ENCODE assay signal across 8 mouse cellular contexts in the genomic region with DNA sequence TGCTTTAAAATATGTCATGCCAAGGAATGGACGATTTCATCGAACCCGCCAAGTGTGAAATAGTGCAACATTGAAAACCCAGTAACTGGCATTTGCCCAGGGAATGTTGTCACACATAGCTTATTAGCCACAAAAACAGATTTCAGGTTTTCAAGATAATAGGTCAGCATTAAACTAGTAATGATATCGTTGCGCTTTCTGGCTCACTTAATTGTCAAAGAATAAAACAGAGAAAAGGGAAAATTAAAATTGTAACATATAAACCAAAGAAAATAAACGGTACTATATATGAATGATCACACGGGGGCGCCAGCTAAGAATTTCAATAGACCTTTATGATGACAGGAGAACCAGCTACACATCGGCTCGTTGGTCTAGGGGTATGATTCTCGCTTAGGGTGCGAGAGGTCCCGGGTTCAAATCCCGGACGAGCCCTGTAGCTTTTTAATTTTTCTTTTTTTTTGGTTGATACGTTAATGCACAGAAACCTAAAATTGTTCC. TPM values are rescaled to one million over a fixed set of nuclear protein-coding genes. Genes with fewer than 3 reads are reported as not detected.
DNase-seq lines count a peak whose midpoint lies in the region; ATAC-seq and TF ChIP-seq lines count a peak whose summit lies in the region.

No protein-coding gene starts in this region.

- TF ChIP-seq CTCF in heart, postnatal 0 days (IDR thresholded peaks at IDR 0.05; ENCODE audit: low read depth) = peak; percentile 62

- H3K36me3 ChIP-seq in forebrain, embryonic 10.5 days (replicated peaks) = no peaks in the 10 kb centered on the region
- no peaks in the 10 kb centered on the region for H3K36me3 ChIP-seq in heart, postnatal 0 days (replicated peaks; ENCODE audit: control insufficient read depth, insufficient read depth, low read length)
- H3K36me3 ChIP-seq in liver, embryonic 15.5 days (replicated peaks) = no peaks in the 10 kb centered on the region
- H3K36me3 ChIP-seq in neural tube, embryonic 11.5 days (ENCODE audit: control insufficient read depth, insufficient read depth, low read length) = no peaks in the 10 kb centered on the region
- no peaks in the 10 kb centered on the region for H3K36me3 ChIP-seq in stomach, embryonic 16.5 days (ENCODE audit: control insufficient read depth, insufficient read depth, low read length)

- peaks cover 6% of the 10 kb centered on the region for H3K4me1 ChIP-seq in forebrain, embryonic 10.5 days
- no peaks in the 10 kb centered on the region for H3K4me1 ChIP-seq in heart, postnatal 0 days (ENCODE audit: control insufficient read depth, insufficient read depth)
- peaks cover 33% of the 10 kb centered on the region for H3K4me1 ChIP-seq in liver, embryonic 15.5 days (replicated peaks)
- H3K4me1 ChIP-seq in neural tube, embryonic 11.5 days (ENCODE audit: control insufficient read depth, insufficient read depth, low read length) = no peaks in the 10 kb centered on the region
- H3K4me1 ChIP-seq in stomach, embryonic 16.5 days (ENCODE audit: control insufficient read depth, insufficient read depth, low read length) = peaks cover 3% of the 10 kb centered on the region; the same call in 1 of the 2 replicates

- peak; percentile 69 for ATAC-seq in CD4-positive, CD25-positive, alpha-beta regulatory T cell, adult 4 months
- peak; percentile 62 for ATAC-seq in heart, postnatal 0 days (ENCODE audit: insufficient read depth, low read depth)
- peak; percentile 65 for ATAC-seq in liver, embryonic 15.5 days (ENCODE audit: insufficient read depth)
- ATAC-seq in neural tube, embryonic 11.5 days (ENCODE audit: insufficient read depth, low FRiP score, low TSS enrichment) = peak; percentile 52; the same call in 1 of the 2 replicates
- peak; percentile 65 for ATAC-seq in stomach, embryonic 16.5 days (ENCODE audit: insufficient read depth, low FRiP score)

- peak; percentile 74 for DNase-seq in c-Kit-negative CD71-positive TER-119-positive erythroid progenitor cells, embryonic 14.5 days (ENCODE audit: low read depth, low spot score)
- DNase-seq in forebrain, embryonic 10.5 days (ENCODE audit: extremely low spot score, low spot score) = peak; percentile 77
- DNase-seq in heart, postnatal 0 days (ENCODE audit: low spot score) = peak; percentile 71
- peak; percentile 79 to 81 for DNase-seq in kidney, postnatal 36 days
- peak; percentile 72 for DNase-seq in neural tube, embryonic 11.5 days (ENCODE audit: low spot score)

- no peaks in the 10 kb centered on the region for H3K9me3 ChIP-seq in forebrain, embryonic 10.5 days
- H3K9me3 ChIP-seq in heart, postnatal 0 days (replicated peaks; ENCODE audit: control insufficient read depth, low read length) = no peaks in the 10 kb centered on the region
- no peaks in the 10 kb centered on the region for H3K9me3 ChIP-seq in liver, embryonic 15.5 days (replicated peaks)
- no peaks in the 10 kb centered on the region for H3K9me3 ChIP-seq in neural tube, embryonic 11.5 days (ENCODE audit: control insufficient read depth, low read length)
- H3K9me3 ChIP-seq in stomach, embryonic 16.5 days (replicated peaks; ENCODE audit: control insufficient read depth, low read length) = no peaks in the 10 kb centered on the region

- 7% methylated on average over 16 of the region's 16 CpGs for WGBS in forebrain, embryonic 10.5 days
- 7% methylated on average over 16 of the region's 16 CpGs for WGBS in heart, postnatal 0 days
- 5% methylated on average over 16 of the region's 16 CpGs for WGBS in liver, embryonic 15.5 days (ENCODE audit: insufficient replicate concordance)
- WGBS in neural tube, embryonic 11.5 days = 6% methylated on average over 16 of the region's 16 CpGs
- 8% methylated on average over 16 of the region's 16 CpGs for WGBS in stomach, embryonic 16.5 days

- H3K9ac ChIP-seq in heart, postnatal 0 days (replicated peaks; ENCODE audit: low read depth, low read length) = peak overlapping the region; percentile 63
- peak overlapping the region; percentile 79; the same call in 1 of the 2 replicates for H3K9ac ChIP-seq in liver, embryonic 15.5 days
- peak overlapping the region; percentile 54 for H3K9ac ChIP-seq in neural tube, embryonic 11.5 days (ENCODE audit: low read length)
- peak overlapping the region; percentile 75; the same call in 1 of the 2 replicates for H3K9ac ChIP-seq in stomach, embryonic 16.5 days (ENCODE audit: low read length)

- peak overlapping the region; percentile 99 for H3K27ac ChIP-seq in forebrain, embryonic 10.5 days
- H3K27ac ChIP-seq in heart, postnatal 0 days (ENCODE audit: low read depth) = peak overlapping the region; percentile 89
- H3K27ac ChIP-seq in liver, embryonic 15.5 days (replicated peaks) = peak overlapping the region; percentile 77; the same call in 1 of the 2 replicates
- no peak overlapping the region for H3K27ac ChIP-seq in neural tube, embryonic 11.5 days (ENCODE audit: low read depth, low read length)
- H3K27ac ChIP-seq in stomach, embryonic 16.5 days (ENCODE audit: low read length) = no peak overlapping the region

- peak; percentile 46; the same call in 1 of the 2 replicates for TF ChIP-seq EP300 in heart, postnatal 0 days (IDR thresholded peaks at IDR 0.05; ENCODE audit: low read depth)

- H3K27me3 ChIP-seq in forebrain, embryonic 10.5 days (ENCODE audit: poor library complexity, severe bottlenecking) = no peaks in the 10 kb centered on the region
- H3K27me3 ChIP-seq in heart, postnatal 0 days (ENCODE audit: control insufficient read depth, insufficient read depth, low read length) = no peaks in the 10 kb centered on the region
- 0 out of 2 replicates have a peak, but pooled peaks cover 15% of the 10 kb centered on the region for H3K27me3 ChIP-seq in liver, embryonic 15.5 days
- no peaks in the 10 kb centered on the region for H3K27me3 ChIP-seq in neural tube, embryonic 11.5 days (ENCODE audit: control insufficient read depth, insufficient read depth, low read length)
- H3K27me3 ChIP-seq in stomach, embryonic 16.5 days (ENCODE audit: control insufficient read depth, insufficient read depth, low read length) = no peaks in the 10 kb centered on the region

- peak overlapping the region; percentile 86 for H3K4me3 ChIP-seq in forebrain, embryonic 10.5 days
- peak overlapping the region; percentile 71 for H3K4me3 ChIP-seq in heart, postnatal 0 days (ENCODE audit: low read depth, low read length)
- H3K4me3 ChIP-seq in liver, embryonic 15.5 days (replicated peaks) = peak overlapping the region; percentile 83
- peak overlapping the region; percentile 75 for H3K4me3 ChIP-seq in neural tube, embryonic 11.5 days (ENCODE audit: low read depth, low read length)
- H3K4me3 ChIP-seq in stomach, embryonic 16.5 days (replicated peaks; ENCODE audit: low read length) = peak overlapping the region; percentile 87

- peak overlapping the region; percentile 60 for H3K4me2 ChIP-seq in heart, postnatal 0 days (ENCODE audit: low read depth, low read length)
- peak overlapping the region; percentile 93 for H3K4me2 ChIP-seq in liver, embryonic 15.5 days
- peak overlapping the region; percentile 25; the same call in 1 of the 2 replicates for H3K4me2 ChIP-seq in neural tube, embryonic 11.5 days (ENCODE audit: low read depth)
- H3K4me2 ChIP-seq in stomach, embryonic 16.5 days (ENCODE audit: low read depth, low read length) = peak overlapping the region; percentile 43

RNA-seq across cellular contexts. Expression of gene Mpzl1, which starts 7.0 kb away (rescaled TPM):
- polyA plus RNA-seq in CD4-positive, CD25-positive, alpha-beta regulatory T cell, adult 4 months (2017; shearing (Covaris generic)) = under 1 TPM; 0.15 to 0.92 TPM
- polyA plus RNA-seq in forebrain, embryonic 10.5 days (2016; fragmentation: Nextera tagmentation; extraction: Ambion mirVana) = 119 and 122 TPM in 2 replicates
- total RNA-seq in heart, postnatal 0 days (2014; rRNA removed; ENCODE audit: low replicate concordance) = 16.6 and 17.9 TPM in 2 replicates
- 57.1 and 57.5 TPM in 2 replicates for polyA plus RNA-seq in heart, postnatal 0 days (2015; fragmentation: Nextera tagmentation; extraction: Ambion mirVana)
- polyA plus RNA-seq in liver, embryonic 15.5 days (2015; fragmentation: Nextera tagmentation; extraction: Ambion mirVana) = 25.5 and 28.7 TPM in 2 replicates
- polyA plus RNA-seq in neural tube, embryonic 11.5 days (2014; fragmentation: Nextera tagmentation; extraction: Ambion mirVana) = 157 and 163 TPM in 2 replicates
- polyA plus RNA-seq in stomach, embryonic 16.5 days (2015; fragmentation: Nextera tagmentation; extraction: Ambion mirVana) = 140 and 149 TPM in 2 replicates

Comparison
In these comparisons a context has a peak if more than half of its experiments do, and no peak if none do; other contexts are left out.
1. H3K27ac ChIP-seq: peak in forebrain, embryonic 10.5 days (single experiment), heart, postnatal 0 days (single experiment) and liver, embryonic 15.5 days (single experiment); none in neural tube, embryonic 11.5 days (single experiment) and stomach, embryonic 16.5 days (single experiment).
2. H3K4me2 ChIP-seq: peak in every context shown above with its lines; median percentile 93 in liver, embryonic 15.5 days; 60 in heart, postnatal 0 days; 43 in stomach, embryonic 16.5 days; 25 in neural tube, embryonic 11.5 days.
3. RNA of gene Mpzl1, which starts 7.0 kb away (polyA plus RNA-seq): 157 to 163 TPM in neural tube, embryonic 11.5 days, 140 to 149 TPM in stomach, embryonic 16.5 days, 119 to 122 TPM in forebrain, embryonic 10.5 days, 57.1 to 57.5 TPM in heart, postnatal 0 days and 25.5 to 28.7 TPM in liver, embryonic 15.5 days; 0.15 to 0.92 TPM in CD4-positive, CD25-positive, alpha-beta regulatory T cell, adult 4 months; every median in the first group is over 10 times any median in the second.
4. Peak in every context shown above with its lines, with median percentiles within 50 percentile points of each other: ATAC-seq, DNase-seq, H3K4me3 ChIP-seq and H3K9ac ChIP-seq.